Mouse (Mus musculus) hindbrain, embryonic 15.5 days (tissue): Measurements from ENCODE around the gene Gga3. TPM values are rescaled to one million over a fixed set of nuclear protein-coding genes. Genes with fewer than 3 reads are reported as not detected.

Experiments
- ATAC-seq: fragments of 200-750 bp; cut with Nextera tagmentation; 2 replicates; pipeline ENCODE4 v1.8.0; 2017; ENCODE audit warnings: low read depth, moderate number of reproducible peaks, moderate TSS enrichment; ENCODE audit not compliant: low FRiP score
- H3K27ac ChIP-seq: fragments of 300-500 bp; sonication (generic); replicated peaks from 2 replicates; pipeline ENCODE4 v1.5.1; 2015; ENCODE audit warnings: mild to moderate bottlenecking, inconsistent platforms
- H3K27me3 ChIP-seq: fragments of 300-500 bp; sonication (generic); 2 replicates; pipeline ENCODE4 v1.6.1; 2015; ENCODE audit warnings: control low read depth, inconsistent platforms
- H3K36me3 ChIP-seq: fragments of 300-500 bp; sonication (generic); 2 replicates; pipeline ENCODE4 v1.6.1; 2015; ENCODE audit warnings: control low read depth, inconsistent platforms
- H3K4me1 ChIP-seq: fragments of 300-500 bp; sonication (generic); replicated peaks from 2 replicates; pipeline ENCODE4 v1.6.1; 2015; ENCODE audit warnings: control low read depth, inconsistent platforms
- H3K4me2 ChIP-seq: fragments of 300-500 bp; sonication (generic); 2 replicates; pipeline ENCODE4 v1.6.1; 2015; ENCODE audit warnings: moderate library complexity, mild to moderate bottlenecking, inconsistent platforms
- H3K4me3 ChIP-seq: fragments of 300-500 bp; sonication (generic); 2 replicates; pipeline ENCODE4 v1.5.1; 2015; ENCODE audit warnings: mild to moderate bottlenecking, inconsistent platforms
- H3K9ac ChIP-seq: fragments of 300-500 bp; sonication (generic); 2 replicates; pipeline ENCODE4 v1.6.1; 2015; ENCODE audit warnings: inconsistent platforms
- H3K9me3 ChIP-seq: fragments of 300-500 bp; sonication (generic); 2 replicates; pipeline ENCODE4 v1.6.1; 2016; ENCODE audit warnings: control low read depth, inconsistent platforms
- WGBS: fragments of 180-500 bp; shearing (Covaris S2); methylation state at CpG from one replicate; pipeline ENCODE4 v1.1.7; 2015; 5-methylcytosine and 5-hydroxymethylcytosine counted together
- polyA plus RNA-seq: library from polyadenylated mRNA; unstranded; fragments of >200 nt; fragmentation: Nextera tagmentation; extraction: Ambion mirVana; gene quantifications from 2 replicates; pipeline ENCODE4 v1.2.1, GENCODE M21; 2015

Gga3 gene
- polyA plus RNA-seq, 1 experiment from 2014 or later = 38.1 TPM

- Histone ChIP-seq H3K36me3 (0 out of 2 replicates have a peak, but pooled peaks cover 3% of the 10 kb centered on the region), H3K4me1 (no peaks in the 10 kb centered on the region), H3K9me3 (no peaks in the 10 kb centered on the region), H3K4me3 (no peak overlapping the region), H3K27me3 (no peaks in the 10 kb centered on the region), H3K27ac (no peak overlapping the region), H3K9ac (no peak overlapping the region), H3K4me2 (no peak overlapping the region)
- 83% methylated on average over 3 of the region's 4 CpGs for WGBS
- no peak for ATAC-seq
These were observed 36.5 kb upstream of the Gga3 start for GRCm38 (mm10) chr11:115640311-115640828.

- Histone ChIP-seq H3K4me3 (no peak overlapping the region), H3K36me3 (no peaks in the 10 kb centered on the region), H3K4me1 (no peaks in the 10 kb centered on the region), H3K4me2 (no peak overlapping the region), H3K9ac (no peak overlapping the region), H3K27me3 (no peaks in the 10 kb centered on the region), H3K27ac (no peak overlapping the region), H3K9me3 (no peaks in the 10 kb centered on the region)
- 92% methylated on average over 4 of the region's 4 CpGs for WGBS
- no peak for ATAC-seq
These were observed 35.7 kb upstream of the Gga3 start for GRCm38 (mm10) chr11:115639540-115639939.

- no peaks in the 10 kb centered on the region for H3K4me1 ChIP-seq
- no peak overlapping the region for H3K27ac ChIP-seq
- H3K9ac ChIP-seq = no peak overlapping the region
- H3K36me3 ChIP-seq = no peaks in the 10 kb centered on the region
- H3K4me3 ChIP-seq = no peak overlapping the region
- 84% methylated on average over 5 of the region's 5 CpGs for WGBS
- H3K9me3 ChIP-seq = no peaks in the 10 kb centered on the region
- H3K4me2 ChIP-seq = no peak overlapping the region
- ATAC-seq = no peak
- H3K27me3 ChIP-seq = no peaks in the 10 kb centered on the region
These were observed 34.9 kb upstream of the Gga3 start for GRCm38 (mm10) chr11:115638498-115639409.

GRCm38 (mm10) chr11:115636960-115637359 lies 33.1 kb upstream of the Gga3 start:
- WGBS = 83% methylated on average over 3 of the region's 3 CpGs
- H3K27ac ChIP-seq = no peak overlapping the region
- no peak for ATAC-seq
- no peak overlapping the region for H3K4me2 ChIP-seq
- H3K4me1 ChIP-seq = no peaks in the 10 kb centered on the region
- H3K9me3 ChIP-seq = no peaks in the 10 kb centered on the region
- H3K4me3 ChIP-seq = no peak overlapping the region
- no peaks in the 10 kb centered on the region for H3K36me3 ChIP-seq
- H3K27me3 ChIP-seq = no peaks in the 10 kb centered on the region
- H3K9ac ChIP-seq = no peak overlapping the region

- Histone ChIP-seq H3K27ac (no peak overlapping the region), H3K4me3 (no peak overlapping the region), H3K36me3 (no peaks in the 10 kb centered on the region), H3K4me1 (no peaks in the 10 kb centered on the region), H3K4me2 (no peak overlapping the region), H3K9ac (no peak overlapping the region), H3K9me3 (no peaks in the 10 kb centered on the region), H3K27me3 (no peaks in the 10 kb centered on the region)
- WGBS = 72% methylated on average over 8 of the region's 8 CpGs
- ATAC-seq = no peak
These were observed 31.6 kb upstream of the Gga3 start for GRCm38 (mm10) chr11:115635484-115635883.

GRCm38 (mm10) chr11:115635041-115635440 lies 31.2 kb upstream of the Gga3 start:
- Histone ChIP-seq H3K27ac (no peak overlapping the region), H3K9me3 (no peaks in the 10 kb centered on the region), H3K4me3 (no peak overlapping the region), H3K9ac (no peak overlapping the region), H3K36me3 (no peaks in the 10 kb centered on the region), H3K4me1 (no peaks in the 10 kb centered on the region), H3K4me2 (no peak overlapping the region), H3K27me3 (no peaks in the 10 kb centered on the region)
- WGBS = 91% methylated on average over 8 of the region's 8 CpGs
- no peak for ATAC-seq

- Histone ChIP-seq H3K4me1 (no peaks in the 10 kb centered on the region), H3K4me3 (no peak overlapping the region), H3K9me3 (no peaks in the 10 kb centered on the region), H3K36me3 (no peaks in the 10 kb centered on the region), H3K9ac (no peak overlapping the region), H3K27me3 (no peaks in the 10 kb centered on the region), H3K4me2 (no peak overlapping the region), H3K27ac (no peak overlapping the region)
- no peak for ATAC-seq
- WGBS = 81% methylated on average over 4 of the region's 4 CpGs
These were observed 30.3 kb upstream of the Gga3 start for GRCm38 (mm10) chr11:115634109-115634508.

GRCm38 (mm10) chr11:115632862-115633261 lies 29.0 kb upstream of the Gga3 start:
- no peaks in the 10 kb centered on the region for H3K9me3 ChIP-seq
- H3K27ac ChIP-seq = no peak overlapping the region
- H3K27me3 ChIP-seq = no peaks in the 10 kb centered on the region
- no peak overlapping the region for H3K4me2 ChIP-seq
- peaks cover 5% of the 10 kb centered on the region; the same call in 1 of the 2 replicates for H3K4me1 ChIP-seq
- H3K36me3 ChIP-seq = no peaks in the 10 kb centered on the region
- no peak for ATAC-seq
- no peak overlapping the region for H3K9ac ChIP-seq
- 83% methylated on average over 10 of the region's 10 CpGs for WGBS
- H3K4me3 ChIP-seq = no peak overlapping the region

GRCm38 (mm10) chr11:115632247-115632646 lies 28.4 kb upstream of the Gga3 start:
- Histone ChIP-seq H3K4me2 (no peak overlapping the region), H3K9ac (no peak overlapping the region), H3K4me3 (no peak overlapping the region), H3K27me3 (no peaks in the 10 kb centered on the region), H3K36me3 (no peaks in the 10 kb centered on the region), H3K9me3 (no peaks in the 10 kb centered on the region), H3K27ac (no peak overlapping the region), H3K4me1 (peaks cover 9% of the 10 kb centered on the region)
- 73% methylated on average over 7 of the region's 7 CpGs for WGBS
- no peak for ATAC-seq

GRCm38 (mm10) chr11:115631505-115631890 lies 27.6 kb upstream of the Gga3 start:
- Histone ChIP-seq H3K27ac (no peak overlapping the region), H3K9ac (no peak overlapping the region), H3K4me2 (no peak overlapping the region), H3K4me1 (peaks cover 16% of the 10 kb centered on the region), H3K4me3 (no peak overlapping the region), H3K27me3 (no peaks in the 10 kb centered on the region), H3K36me3 (no peaks in the 10 kb centered on the region), H3K9me3 (no peaks in the 10 kb centered on the region)
- ATAC-seq = no peak
- WGBS = 16% methylated on average over 3 of the region's 3 CpGs

- Histone ChIP-seq H3K9me3 (no peaks in the 10 kb centered on the region), H3K36me3 (no peaks in the 10 kb centered on the region), H3K4me1 (peaks cover 23% of the 10 kb centered on the region), H3K27me3 (no peaks in the 10 kb centered on the region), H3K27ac (no peak overlapping the region), H3K4me3 (no peak overlapping the region), H3K9ac (no peak overlapping the region), H3K4me2 (no peak overlapping the region)
- WGBS = 50% methylated on average over 16 of the region's 16 CpGs
- ATAC-seq = no peak
These were observed 27.0 kb upstream of the Gga3 start for GRCm38 (mm10) chr11:115630532-115631504.
